Mouse (Mus musculus) G1E (cell line): Measurements from ENCODE around the gene Gcnt1.

Source experiments
- CTCF ChIP-seq: IDR thresholded peaks from 2 replicates; pipeline ENCODE4 v1.5.1; 2012; ENCODE audit warnings: low read depth, low read length, inconsistent platforms, mixed read lengths
- GATA1 ChIP-seq: IDR thresholded peaks from 2 replicates; pipeline ENCODE4 v1.6.1; 2012; ENCODE audit warnings: borderline replicate concordance, low read length, inconsistent platforms, mixed read lengths
- GATA2 ChIP-seq: IDR thresholded peaks from 2 replicates; pipeline ENCODE4 v1.6.1; 2012; ENCODE audit warnings: low read depth, low read length, inconsistent platforms, borderline replicate concordance
- POLR2AphosphoS5 ChIP-seq: IDR thresholded peaks from 2 replicates; pipeline ENCODE4 v1.6.1; 2012; ENCODE audit warnings: low read depth, low read length, inconsistent platforms; ENCODE audit not compliant: insufficient replicate concordance
- TAL1 ChIP-seq: conservative IDR thresholded peaks from 2 replicates; pipeline ENCODE4 v1.6.1; 2012; ENCODE audit warnings: low read depth, low read length, inconsistent platforms, mixed read lengths

DNA sequence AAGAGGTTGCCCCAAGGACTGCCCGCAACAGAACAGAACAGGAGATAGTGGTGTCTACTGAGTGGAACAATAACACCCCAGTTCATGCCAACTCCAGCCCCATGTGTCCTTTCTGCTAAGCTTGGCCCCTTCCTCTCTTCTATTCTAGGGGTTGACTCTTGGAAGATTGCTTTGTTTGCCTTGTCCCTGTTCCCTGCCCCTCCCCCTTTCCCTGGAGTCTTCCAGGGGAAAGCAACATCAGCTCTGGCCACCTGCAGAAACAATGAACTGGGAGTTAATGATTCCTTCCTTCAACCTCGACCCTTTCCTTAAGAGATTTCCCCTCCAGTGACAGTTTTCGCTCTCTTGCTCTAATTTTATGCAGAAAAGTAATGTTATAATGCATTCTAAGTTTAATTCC, 15.3 kb downstream of the Gcnt1 start:
- TF ChIP-seq TAL1 (no peak), CTCF (no peak), GATA2 (no peak), GATA1 (no peak), POLR2AphosphoS5 (no peak)
